ENCODE assay signal across 16 mouse cellular contexts in the genomic region with DNA sequence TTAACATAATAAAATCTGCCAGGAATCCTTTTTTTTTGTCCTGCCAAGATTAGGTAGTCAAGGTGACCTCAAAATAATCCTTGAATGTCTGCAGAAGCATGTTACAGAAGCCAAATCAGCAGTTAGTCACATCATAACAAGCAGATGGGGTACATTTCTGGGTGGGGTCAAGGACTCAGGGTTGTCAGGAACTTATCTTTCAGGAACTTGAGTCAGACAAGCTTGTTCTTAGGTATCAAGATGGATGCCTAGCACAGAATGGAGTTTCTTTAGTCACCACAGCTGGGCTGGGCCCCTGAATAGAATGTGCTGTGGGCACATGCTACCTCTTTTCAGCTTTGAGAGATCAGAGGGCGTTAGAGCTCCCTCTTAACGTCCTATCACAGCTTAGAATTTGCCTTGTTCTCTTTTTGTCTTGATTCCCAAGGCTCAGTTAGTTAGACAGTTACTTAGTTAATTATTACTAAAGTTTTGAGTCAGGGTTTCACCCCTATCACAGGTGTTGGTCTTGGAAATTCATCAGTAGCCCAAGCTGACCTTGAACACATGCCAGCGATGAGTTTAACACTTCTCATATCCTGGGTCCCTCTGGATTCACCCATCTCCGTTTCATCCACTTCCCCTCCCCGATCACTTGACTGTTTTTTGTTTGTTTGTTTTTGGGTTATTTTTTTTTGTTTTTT. TPM values are rescaled to one million over a fixed set of nuclear protein-coding genes. Genes with fewer than 3 reads are reported as not detected.
DNase-seq lines count a peak whose midpoint lies in the region; ATAC-seq lines count a peak whose summit lies in the region.
"Had no signal": no experiment of that assay in that cellular context is flagged by ENCODE, and none has a peak within 500 bp of the region (broad histone marks: within the 10 kb centered on the region; RNA-seq: fewer than 3 reads in every experiment).

No protein-coding gene starts in this region.

- 64% methylated on average over 5 of the region's 5 CpGs for WGBS in liver, embryonic 13.5 days (ENCODE audit: insufficient replicate concordance)
- 80% methylated on average over 5 of the region's 5 CpGs for WGBS in heart, embryonic 12.5 days

- ATAC-seq in liver, embryonic 13.5 days (ENCODE audit: low read depth), result peak; percentile 65
- ATAC-seq in heart, embryonic 12.5 days (ENCODE audit: insufficient number of reproducible peaks, low FRiP score), result no peak
- ATAC-seq: CD4-positive, CD25-positive, alpha-beta regulatory T cell, adult 4 months had no signal

- H3K4me2 ChIP-seq in liver, embryonic 13.5 days, result no peak overlapping the region
- H3K4me2 ChIP-seq in heart, embryonic 12.5 days, result no peak overlapping the region
- H3K4me2 ChIP-seq: embryonic facial prominence, embryonic 15.5 days; heart, embryonic 11.5 days; midbrain, embryonic 12.5 days had no signal

- no peaks in the 10 kb centered on the region for H3K27me3 ChIP-seq in liver, embryonic 13.5 days
- no peaks in the 10 kb centered on the region for H3K27me3 ChIP-seq in heart, embryonic 12.5 days (replicated peaks)
- H3K27me3 ChIP-seq: embryonic facial prominence, embryonic 15.5 days; midbrain, embryonic 12.5 days had no signal

- H3K36me3 ChIP-seq in liver, embryonic 13.5 days, result no peaks in the 10 kb centered on the region
- H3K36me3 ChIP-seq in heart, embryonic 12.5 days, result no peaks in the 10 kb centered on the region
- H3K36me3 ChIP-seq: embryonic facial prominence, embryonic 15.5 days; midbrain, embryonic 12.5 days had no signal

- H3K27ac ChIP-seq in liver, embryonic 13.5 days, result no peak overlapping the region
- H3K27ac ChIP-seq in heart, embryonic 12.5 days (ENCODE audit: poor library complexity, severe bottlenecking), result no peak overlapping the region
- H3K27ac ChIP-seq: embryonic facial prominence, embryonic 15.5 days; midbrain, embryonic 12.5 days; stomach, postnatal 0 days had no signal

- DNase-seq in heart, adult 11 months, result peak; percentile 82
- no peak for DNase-seq in heart, postnatal 36 days
- DNase-seq in ovary, adult 18-20 months (ENCODE audit: low spot score), result peak; percentile 59
- DNase-seq in ovary, postnatal 10 days (ENCODE audit: low spot score), result no peak
- DNase-seq in liver, embryonic 13.5 days, result peak; percentile 15
- DNase-seq in gastrocnemius, adult 8-10 months (ENCODE audit: low spot score in 2 of 2), result no peak
- DNase-seq: cerebellum, adult 9-10 months; gastrocnemius, postnatal 36 days; lung, postnatal 14 days; thymus, postnatal 14 days had no signal

- no peaks in the 10 kb centered on the region for H3K9me3 ChIP-seq in liver, embryonic 13.5 days (replicated peaks)
- H3K9me3 ChIP-seq in heart, embryonic 12.5 days (replicated peaks), result no peaks in the 10 kb centered on the region
- H3K9me3 ChIP-seq: embryonic facial prominence, embryonic 15.5 days; midbrain, embryonic 12.5 days had no signal

- intact Hi-C loops in heart, postnatal 36 days (cut with DNase I), result loop anchor here (5.0 kb wide), 1 partner anchor 258 kb away; a partner anchor contains a TSS

- no peak overlapping the region for H3K9ac ChIP-seq in liver, embryonic 13.5 days
- H3K9ac ChIP-seq in heart, embryonic 12.5 days, result no peak overlapping the region
- H3K9ac ChIP-seq: embryonic facial prominence, embryonic 15.5 days; midbrain, embryonic 12.5 days had no signal

- H3K4me1 ChIP-seq in liver, embryonic 13.5 days (replicated peaks), result peaks cover 32% of the 10 kb centered on the region
- peaks cover 25% of the 10 kb centered on the region for H3K4me1 ChIP-seq in heart, embryonic 12.5 days (replicated peaks)

- H3K4me3 ChIP-seq in liver, embryonic 13.5 days (replicated peaks), result no peak overlapping the region
- H3K4me3 ChIP-seq in heart, embryonic 12.5 days, result no peak overlapping the region
- H3K4me3 ChIP-seq: embryonic facial prominence, embryonic 15.5 days; midbrain, embryonic 12.5 days had no signal

RNA-seq across cellular contexts. Expression of a gene that starts 32.9 kb away (rescaled TPM):
- 10 to 100 TPM; 19.2 to 21.6 TPM for total RNA-seq in heart, postnatal 36 days (2021)
- 49.9 and 54.6 TPM in 2 replicates for polyA plus RNA-seq in liver, embryonic 13.5 days (2015; fragmentation: Nextera tagmentation; extraction: Ambion mirVana)
- 10 to 100 TPM in 2 of 4 experiments, 1 to 10 TPM in 2; 8.6 to 17.0 (median 11.7) TPM for total RNA-seq in gastrocnemius, adult 8-10 months (2022)
- polyA plus RNA-seq in heart, embryonic 12.5 days (2016; fragmentation: Nextera tagmentation; extraction: Ambion mirVana), result 89.8 and 102 TPM in 2 replicates

Comparison
In these comparisons a context has a peak if more than half of its experiments do, and no peak if none do; other contexts are left out.
1. DNase-seq: peak in heart, adult 11 months (single experiment), ovary, adult 18-20 months (single experiment) and liver, embryonic 13.5 days (single experiment); none in heart, postnatal 36 days (0 of 2), ovary, postnatal 10 days (single experiment) and gastrocnemius, adult 8-10 months (0 of 2).